Mouse (Mus musculus): ENCODE measurements around the gene Cds1.

DNA sequence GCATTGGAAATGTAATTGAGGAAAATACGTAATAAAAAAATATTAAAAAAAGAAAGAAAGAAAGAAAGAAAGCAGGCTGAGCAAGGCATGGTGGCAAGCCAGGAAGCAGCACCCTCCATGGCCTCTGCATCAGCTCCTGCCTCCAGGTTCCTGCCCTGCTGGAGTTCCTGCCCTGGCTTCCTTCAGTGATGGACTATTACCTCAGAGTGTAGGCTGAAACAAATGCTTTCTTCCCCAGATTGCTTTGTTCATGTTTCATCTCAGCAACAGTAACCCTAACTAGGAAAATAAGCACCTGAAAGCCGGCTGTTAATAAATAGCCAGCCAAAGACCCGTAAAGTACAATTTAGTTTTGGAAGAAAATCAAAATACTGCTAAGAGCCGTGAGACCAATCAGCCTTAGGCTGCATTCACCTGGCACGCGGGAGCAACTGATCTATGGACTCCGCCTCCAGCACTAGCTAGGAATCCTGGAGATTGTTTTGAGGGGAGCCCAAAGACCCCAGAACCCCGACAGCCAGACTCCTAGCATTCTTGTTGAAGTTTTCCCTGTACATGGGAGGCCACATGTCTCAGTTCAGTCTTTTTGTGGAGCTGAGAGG is 36.5 kb upstream of the Cds1 start:
- TF ChIP-seq POLR2A (IDR thresholded peaks at IDR 0.05; ENCODE audit: borderline replicate concordance, low read depth, low read length) (no peak), CTCF (IDR thresholded peaks at IDR 0.05; ENCODE audit: low read depth, low read length) (no peak)

Data from bone marrow macrophage, adult 2 months (primary cell).